Mouse (Mus musculus): ENCODE data around the gene Lin7c.

- TF ChIP-seq CTCF (IDR thresholded peaks at IDR 0.05; ENCODE audit: insufficient read depth, low read depth, low read length) (no peak), POLR2A (IDR thresholded peaks at IDR 0.05; ENCODE audit: insufficient read depth, low read depth, low read length) (no peak)
Measured at GRCm38 (mm10) chr2:109909122-109909521, 18.5 kb downstream of the Lin7c start.
